24 mouse cellular contexts compared by ENCODE assay signal in genomic region chr2:140913679-140914412, GRCm38 (mm10).
DNase-seq lines count a peak whose midpoint lies in the region; ATAC-seq and TF ChIP-seq lines count a peak whose summit lies in the region.
"Had no signal": no experiment of that assay in that cellular context is flagged by ENCODE, and none has a peak within 500 bp of the region (broad histone marks: within the 10 kb centered on the region; RNA-seq: fewer than 3 reads in every experiment).

No protein-coding gene starts in this region.

- WGBS in forebrain, embryonic 15.5 days: 27% methylated on average over 7 of the region's 7 CpGs
- 84% methylated on average over 7 of the region's 7 CpGs for WGBS in kidney, embryonic 14.5 days

- no peak for TF ChIP-seq CTCF in layer of hippocampus, adult 2 months (conservative IDR thresholded peaks at IDR 0.05)

- ATAC-seq in cerebellum, adult (ENCODE audit: insufficient number of reproducible peaks, low FRiP score, low TSS enrichment): peak; percentile 72; the same call in 1 of the 2 replicates
- no peak; the same call in 1 of the 2 replicates for ATAC-seq in forebrain, embryonic 15.5 days (replicated peaks)
- ATAC-seq in erythroblast, adult 5-6 weeks (replicated peaks; ENCODE audit: low FRiP score, poor library complexity, severe bottlenecking): no peak
- no peak for ATAC-seq in kidney, embryonic 14.5 days (ENCODE audit: low FRiP score, low TSS enrichment)
- ATAC-seq: intestine, embryonic 16.5 days had no signal

- peak overlapping the region; percentile 50 for H3K27ac ChIP-seq in layer of hippocampus, adult 2 months
- 0 out of 2 replicates have a peak overlapping the region, but pooled peaks have one; percentile 1 for H3K27ac ChIP-seq in forebrain, embryonic 15.5 days (replicated peaks)
- H3K27ac ChIP-seq in kidney, embryonic 14.5 days (ENCODE audit: low read depth, low read length): no peak overlapping the region
- H3K27ac ChIP-seq: heart, embryonic 10.5 days; hindbrain, embryonic 15.5 days; left cerebral cortex, adult 2 months; limb, embryonic 15.5 days; liver, embryonic 14.5 days; stomach, embryonic 15.5 days had no signal

- no peak overlapping the region for H3K9ac ChIP-seq in forebrain, embryonic 15.5 days (replicated peaks)
- no peak overlapping the region for H3K9ac ChIP-seq in kidney, embryonic 14.5 days (ENCODE audit: low read depth, low read length)
- H3K9ac ChIP-seq: hindbrain, embryonic 15.5 days; limb, embryonic 15.5 days; liver, embryonic 14.5 days; lung, embryonic 14.5 days; stomach, embryonic 15.5 days had no signal

- H3K4me1 ChIP-seq in forebrain, embryonic 15.5 days: peaks cover 10% of the 10 kb centered on the region
- H3K4me1 ChIP-seq in kidney, embryonic 14.5 days (ENCODE audit: control insufficient read depth, insufficient read depth, low read length): no peaks in the 10 kb centered on the region
- H3K4me1 ChIP-seq: heart, embryonic 10.5 days; hindbrain, embryonic 15.5 days; limb, embryonic 15.5 days; megakaryocyte, embryonic 14.5 days; stomach, embryonic 15.5 days had no signal

- no peaks in the 10 kb centered on the region for H3K27me3 ChIP-seq in forebrain, embryonic 15.5 days
- no peaks in the 10 kb centered on the region for H3K27me3 ChIP-seq in kidney, embryonic 14.5 days (ENCODE audit: control insufficient read depth, insufficient read depth, low read length)
- H3K27me3 ChIP-seq: hindbrain, embryonic 15.5 days; limb, embryonic 15.5 days; megakaryocyte, embryonic 14.5 days; stomach, embryonic 15.5 days had no signal

- DNase-seq in cerebellum, postnatal 4 days (ENCODE audit: low spot score in 2 of 2): no peak
- no peak for DNase-seq in layer of hippocampus, adult 2 months (ENCODE audit: low spot score in 2 of 2)
- DNase-seq in layer of hippocampus, adult 11-12 months (ENCODE audit: low spot score): no peak
- DNase-seq in cerebellum, adult 8-10 months: peak; percentile 17
- DNase-seq: adrenal gland, postnatal 10 days; heart, postnatal 4 days; kidney, adult 9 months; kidney, postnatal 25 days; left cerebral cortex, postnatal 4 days; lung, embryonic 14.5 days; thymus, postnatal 25 days had no signal

- H3K36me3 ChIP-seq in forebrain, embryonic 15.5 days: no peaks in the 10 kb centered on the region
- H3K36me3 ChIP-seq in kidney, embryonic 14.5 days (ENCODE audit: control insufficient read depth, insufficient read depth, low read length): no peaks in the 10 kb centered on the region
- H3K36me3 ChIP-seq: embryonic facial prominence, embryonic 10.5 days; heart, embryonic 10.5 days; hindbrain, embryonic 15.5 days; limb, embryonic 15.5 days; stomach, embryonic 15.5 days had no signal

- no peak overlapping the region for H3K4me3 ChIP-seq in layer of hippocampus, adult 2 months
- H3K4me3 ChIP-seq in forebrain, embryonic 15.5 days: no peak overlapping the region
- H3K4me3 ChIP-seq in kidney, embryonic 14.5 days (ENCODE audit: low read length): no peak overlapping the region
- H3K4me3 ChIP-seq: embryonic facial prominence, embryonic 10.5 days; heart, embryonic 10.5 days; hindbrain, embryonic 15.5 days; left cerebral cortex, adult 2 months; limb, embryonic 15.5 days; megakaryocyte, embryonic 14.5 days; stomach, embryonic 15.5 days had no signal

- no peaks in the 10 kb centered on the region for H3K9me3 ChIP-seq in forebrain, embryonic 15.5 days
- H3K9me3 ChIP-seq in kidney, embryonic 14.5 days (ENCODE audit: control insufficient read depth, low read length): no peaks in the 10 kb centered on the region
- H3K9me3 ChIP-seq: embryonic facial prominence, embryonic 10.5 days; heart, embryonic 10.5 days; hindbrain, embryonic 15.5 days; limb, embryonic 15.5 days; stomach, embryonic 15.5 days had no signal

- no peak overlapping the region for H3K4me2 ChIP-seq in forebrain, embryonic 15.5 days (replicated peaks)
- no peak overlapping the region for H3K4me2 ChIP-seq in kidney, embryonic 14.5 days (replicated peaks; ENCODE audit: low read depth, low read length)
- H3K4me2 ChIP-seq: hindbrain, embryonic 15.5 days; limb, embryonic 15.5 days; lung, embryonic 14.5 days; stomach, embryonic 15.5 days had no signal
